Mouse (Mus musculus) testis, adult 2 months (tissue): ENCODE results near the gene Sgsh.
"Not testable (repeated sequence)": the region's sequence is repeated elsewhere in the genome, so short reads cannot be mapped to it uniquely, and the experiment has no call there.

ENCODE experiments used
- CTCF ChIP-seq: fragments of 200-500 bp; IDR thresholded peaks from 2 replicates; pipeline ENCODE4 v1.5.1; 2012; ENCODE audit warnings: low read depth, mild to moderate bottlenecking, inconsistent platforms, low read length, moderate library complexity; ENCODE audit not compliant: control insufficient read depth, insufficient read depth, insufficient replicate concordance
- POLR2A ChIP-seq: fragments of 200-500 bp; IDR thresholded peaks from 2 replicates; pipeline ENCODE4 v1.6.1; 2012; ENCODE audit warnings: low read depth, mild to moderate bottlenecking, inconsistent platforms, low read length, moderate library complexity; ENCODE audit not compliant: control insufficient read depth

DNA sequence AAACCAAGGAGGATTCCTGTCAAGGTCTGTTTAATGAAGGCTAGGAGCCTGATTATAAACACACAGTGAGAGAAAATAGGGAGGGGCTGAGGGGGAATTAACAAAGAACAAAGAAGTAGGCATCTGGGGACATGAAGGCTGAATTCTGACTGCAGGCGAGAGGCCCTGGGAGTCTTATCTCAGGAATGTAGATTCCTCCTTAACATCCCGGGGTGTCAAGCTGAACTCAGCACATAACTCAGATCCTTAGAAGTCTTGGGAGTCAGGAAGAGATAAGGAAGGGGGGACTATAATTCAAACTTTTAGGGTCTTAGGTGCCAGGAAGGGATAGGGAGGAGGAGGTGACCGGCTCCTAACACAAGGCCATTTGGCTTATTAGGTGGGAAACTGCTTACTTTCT, 31.9 kb upstream of the Sgsh start:
- not testable (repeated sequence) for TF ChIP-seq POLR2A, CTCF
